Mouse (Mus musculus) liver, embryonic 14.5 days (tissue): ENCODE results near the gene Aqp7.

ENCODE experiments used
- CTCF ChIP-seq: IDR thresholded peaks from 2 replicates; pipeline ENCODE4 v1.5.1; 2016; ENCODE audit warnings: antibody characterized with exemption, low read depth, control low read depth
- EP300 ChIP-seq: IDR thresholded peaks from 2 replicates; pipeline ENCODE4 v1.6.1; 2016; ENCODE audit warnings: antibody characterized with exemption, low read depth

GRCm38 (mm10) chr4:41050726-41051675 lies 3.1 kb upstream of the Aqp7 start:
- peak; percentile 89 for TF ChIP-seq CTCF
- no peak for TF ChIP-seq EP300
